Mouse (Mus musculus) liver, embryonic 16.5 days (tissue): ENCODE measurements at regions not wholly inside any gene's neighbourhood (a gene's known extent, or its start where the extent isn't known, plus 50 kb on each side); places are given as distances from the start of the nearest gene placed in this dataset.

Source experiments
- ATAC-seq: fragments of 200-750 bp; cut with Nextera tagmentation; 2 replicates; pipeline ENCODE4 v1.8.0; 2017; ENCODE audit warnings: low read depth, mild to moderate bottlenecking, moderate number of reproducible peaks, moderate library complexity
- H3K27ac ChIP-seq: fragments of 300-500 bp; sonication (generic); 2 replicates; pipeline ENCODE4 v1.5.1; 2014; ENCODE audit warnings: mild to moderate bottlenecking, low read length
- H3K27me3 ChIP-seq: fragments of 300-500 bp; sonication (generic); 2 replicates; pipeline ENCODE4 v1.6.1; 2014; ENCODE audit warnings: low read depth, low read length, mixed read lengths; ENCODE audit not compliant: control insufficient read depth, insufficient read depth
- H3K36me3 ChIP-seq: fragments of 300-500 bp; sonication (generic); 2 replicates; pipeline ENCODE4 v1.6.1; 2014; ENCODE audit warnings: mild to moderate bottlenecking; ENCODE audit not compliant: control insufficient read depth, insufficient read depth
- H3K4me1 ChIP-seq: fragments of 300-500 bp; sonication (generic); 2 replicates; pipeline ENCODE4 v1.6.1; 2014; ENCODE audit warnings: low read depth, low read length, mixed read lengths; ENCODE audit not compliant: control insufficient read depth
- H3K4me2 ChIP-seq: fragments of 300-500 bp; sonication (generic); 2 replicates; pipeline ENCODE4 v1.6.1; 2014; ENCODE audit warnings: low read depth, low read length, mixed read lengths
- H3K4me3 ChIP-seq: fragments of 300-500 bp; sonication (generic); 2 replicates; pipeline ENCODE4 v1.5.1; 2014; ENCODE audit warnings: low read depth, mild to moderate bottlenecking, low read length
- H3K9ac ChIP-seq: fragments of 300-500 bp; sonication (generic); 2 replicates; pipeline ENCODE4 v1.6.1; 2014; ENCODE audit warnings: low read depth, low read length
- H3K9me3 ChIP-seq: fragments of 300-500 bp; sonication (generic); replicated peaks from 2 replicates; pipeline ENCODE4 v1.6.1; 2016; ENCODE audit warnings: low read length; ENCODE audit not compliant: control insufficient read depth
- WGBS: fragments of 180-500 bp; shearing (Covaris S2); extraction: QIAGEN DNeasy Blood & Tissue Kit; methylation state at CpG from one replicate; pipeline ENCODE4 v1.1.7; 2014; ENCODE audit not compliant: insufficient replicate concordance; 5-methylcytosine and 5-hydroxymethylcytosine counted together

GRCm38 (mm10) chrX:146231866-146232590 is 727.0 kb upstream of the Amot start:
- H3K9ac ChIP-seq: no peak overlapping the region
- no peak overlapping the region for H3K4me2 ChIP-seq
- H3K9me3 ChIP-seq: no peaks in the 10 kb centered on the region
- peak; percentile 88 for ATAC-seq
- no peaks in the 10 kb centered on the region for H3K36me3 ChIP-seq
- H3K4me1 ChIP-seq: no peaks in the 10 kb centered on the region
- no peak overlapping the region for H3K27ac ChIP-seq
- no peaks in the 10 kb centered on the region for H3K27me3 ChIP-seq
- no peak overlapping the region for H3K4me3 ChIP-seq

GRCm38 (mm10) chrX:146232795-146233194 is 727.8 kb upstream of the Amot start:
- Histone ChIP-seq H3K36me3 (no peaks in the 10 kb centered on the region), H3K27ac (no peak overlapping the region), H3K4me3 (no peak overlapping the region), H3K9me3 (no peaks in the 10 kb centered on the region), H3K9ac (no peak overlapping the region), H3K4me2 (no peak overlapping the region), H3K27me3 (no peaks in the 10 kb centered on the region), H3K4me1 (no peaks in the 10 kb centered on the region)
- no peak for ATAC-seq
- 31% methylated on average over 2 of the region's 2 CpGs for WGBS

GRCm38 (mm10) chrX:146255755-146256154 is 706.6 kb upstream of the Htr2c start:
- 36% methylated on average over 2 of the region's 2 CpGs for WGBS
- Histone ChIP-seq H3K27ac (no peak overlapping the region), H3K36me3 (no peaks in the 10 kb centered on the region), H3K4me2 (no peak overlapping the region), H3K4me3 (no peak overlapping the region), H3K4me1 (no peaks in the 10 kb centered on the region), H3K27me3 (no peaks in the 10 kb centered on the region), H3K9me3 (no peaks in the 10 kb centered on the region), H3K9ac (no peak overlapping the region)
- no peak for ATAC-seq
